Comparison of ENCODE assay signal across 29 mouse cellular contexts in genomic region chr6:29406412-29406811, GRCm38 (mm10). TPM values are rescaled to one million over a fixed set of nuclear protein-coding genes. Genes with fewer than 3 reads are reported as not detected.
DNase-seq lines count a peak whose midpoint lies in the region; ATAC-seq and TF ChIP-seq lines count a peak whose summit lies in the region.
"Had no signal": no experiment of that assay in that cellular context is flagged by ENCODE, and none has a peak within 500 bp of the region (broad histone marks: within the 10 kb centered on the region; RNA-seq: fewer than 3 reads in every experiment).

No protein-coding gene starts in this region.

- TF ChIP-seq CTCF in left cerebral cortex, adult 2 months (IDR thresholded peaks at IDR 0.05), result no peak

- H3K4me2 ChIP-seq in neural tube, embryonic 12.5 days (replicated peaks), result no peak overlapping the region
- H3K4me2 ChIP-seq in neural tube, embryonic 15.5 days, result no peak overlapping the region
- H3K4me2 ChIP-seq: embryonic facial prominence, embryonic 12.5 days; heart, embryonic 13.5 days; limb, embryonic 12.5 days; liver, embryonic 11.5 days; midbrain, embryonic 11.5 days; stomach, embryonic 15.5 days had no signal

- peaks cover 9% of the 10 kb centered on the region for H3K4me1 ChIP-seq in neural tube, embryonic 12.5 days
- H3K4me1 ChIP-seq in neural tube, embryonic 15.5 days, result peaks cover 5% of the 10 kb centered on the region; the same call in 1 of the 2 replicates
- H3K4me1 ChIP-seq: embryonic facial prominence, embryonic 12.5 days had no signal

- ATAC-seq in frontal cortex, adult (ENCODE audit: low TSS enrichment), result peak; percentile 82
- peak; percentile 65; the same call in 1 of the 2 replicates for ATAC-seq in neural tube, embryonic 12.5 days (ENCODE audit: low FRiP score, low read depth)
- ATAC-seq in neural tube, embryonic 15.5 days (ENCODE audit: low FRiP score), result peak; percentile 70; the same call in 1 of the 2 replicates
- ATAC-seq: forebrain, postnatal 0 days; inflammation-experienced regulatory T-cells, adult 6 months; liver, postnatal 0 days had no signal

- H3K9ac ChIP-seq in neural tube, embryonic 12.5 days, result no peak overlapping the region
- H3K9ac ChIP-seq in neural tube, embryonic 15.5 days (replicated peaks), result no peak overlapping the region
- H3K9ac ChIP-seq: embryonic facial prominence, embryonic 12.5 days; forebrain, postnatal 0 days; heart, embryonic 13.5 days; limb, embryonic 12.5 days; liver, postnatal 0 days; stomach, embryonic 15.5 days had no signal

- no peak overlapping the region for H3K4me3 ChIP-seq in left cerebral cortex, adult 2 months
- no peak overlapping the region for H3K4me3 ChIP-seq in neural tube, embryonic 12.5 days
- H3K4me3 ChIP-seq in neural tube, embryonic 15.5 days (replicated peaks), result no peak overlapping the region
- H3K4me3 ChIP-seq: embryonic facial prominence, embryonic 12.5 days; heart, adult 2 months; heart, embryonic 13.5 days; limb, embryonic 12.5 days; stomach, embryonic 15.5 days had no signal

- H3K27me3 ChIP-seq in neural tube, embryonic 12.5 days (replicated peaks), result 0 out of 2 replicates have a peak, but pooled peaks cover 4% of the 10 kb centered on the region
- no peaks in the 10 kb centered on the region for H3K27me3 ChIP-seq in neural tube, embryonic 15.5 days (replicated peaks)
- H3K27me3 ChIP-seq: stomach, embryonic 15.5 days had no signal

- H3K9me3 ChIP-seq in neural tube, embryonic 12.5 days, result no peaks in the 10 kb centered on the region
- no peaks in the 10 kb centered on the region for H3K9me3 ChIP-seq in neural tube, embryonic 15.5 days (replicated peaks)
- H3K9me3 ChIP-seq: embryonic facial prominence, embryonic 12.5 days; heart, embryonic 13.5 days; limb, embryonic 12.5 days; stomach, embryonic 15.5 days had no signal

- intact Hi-C loops in left cerebral cortex, adult 2 months (cut with DNase I), result no loop called here
- intact Hi-C loops in left cerebral cortex, postnatal 36 days (cut with DNase I), result no loop called here

- peaks cover 26% of the 10 kb centered on the region for H3K36me3 ChIP-seq in neural tube, embryonic 12.5 days
- H3K36me3 ChIP-seq in neural tube, embryonic 15.5 days, result peaks cover 34% of the 10 kb centered on the region

- DNase-seq in frontal cortex, postnatal 14 days (ENCODE audit: low spot score in 2 of 2), result no peak
- DNase-seq in left cerebral cortex, adult 2 months (ENCODE audit: extremely low spot score in 1 of 2, low spot score in 2 of 2), result peak in 1 of 2 experiments; percentile 32
- DNase-seq in left cerebral cortex, postnatal 36 days (ENCODE audit: low spot score in 2 of 2), result no peak
- no peak for DNase-seq in adrenal gland, postnatal 25 days
- DNase-seq: adrenal gland, adult 8-10 months; forebrain, postnatal 0 days; gastrocnemius, postnatal 36 days; heart, adult 2 months; heart, postnatal 14 days; kidney, adult 18-20 months; kidney, postnatal 4 days; liver, postnatal 0 days; lung, postnatal 14 days; thymus, adult 18-20 months; thymus, postnatal 4 days had no signal

- peak overlapping the region; percentile 40 for H3K27ac ChIP-seq in left cerebral cortex, adult 2 months
- H3K27ac ChIP-seq in neural tube, embryonic 12.5 days, result no peak overlapping the region
- H3K27ac ChIP-seq in neural tube, embryonic 15.5 days (replicated peaks), result peak overlapping the region; percentile 72
- H3K27ac ChIP-seq: embryonic facial prominence, embryonic 12.5 days; heart, adult 2 months; heart, embryonic 13.5 days; limb, embryonic 12.5 days; stomach, embryonic 15.5 days had no signal

- WGBS in neural tube, embryonic 12.5 days, result 40% methylated on average over 6 of the region's 6 CpGs
- 27% methylated on average over 6 of the region's 6 CpGs for WGBS in neural tube, embryonic 15.5 days

RNA-seq across cellular contexts. Expression of gene Ccdc136, which starts 10.3 kb away (rescaled TPM):
- 100 to 1,000 TPM; 104 to 105 TPM for total RNA-seq in left cerebral cortex, adult 2 months (2021)
- total RNA-seq in left cerebral cortex, postnatal 36 days (2021), result 10 to 100 TPM; 90.3 to 90.4 TPM
- 33.1 and 39.9 TPM in 2 replicates for polyA plus RNA-seq in neural tube, embryonic 12.5 days (2016; fragmentation: Nextera tagmentation; extraction: Ambion mirVana)
- polyA plus RNA-seq in neural tube, embryonic 15.5 days (2015; fragmentation: Nextera tagmentation; extraction: Ambion mirVana), result 49.2 and 53.6 TPM in 2 replicates
- total RNA-seq in adrenal gland, postnatal 25 days (2021), result 3.6 and 4.7 TPM in 2 replicates
- total RNA-seq: megakaryocyte progenitor cell, adult 5-6 weeks; MEL; neutrophil, adult 5-6 weeks had no signal

RNA-seq across cellular contexts. Expression of gene Opn1sw, which starts 18.1 kb away (rescaled TPM):
- total RNA-seq in left cerebral cortex, adult 2 months (2021), result under 1 TPM in 1 of 2 experiments, not detected in 1; 0.16 TPM
- total RNA-seq in left cerebral cortex, postnatal 36 days (2021), result under 1 TPM in 1 of 2 experiments, not detected in 1; 0.17 TPM
- polyA plus RNA-seq in neural tube, embryonic 12.5 days (2016; fragmentation: Nextera tagmentation; extraction: Ambion mirVana), result 0.18 and 0.24 TPM in 2 replicates
- 0.22 and 0.61 TPM in 2 replicates for polyA plus RNA-seq in neural tube, embryonic 15.5 days (2015; fragmentation: Nextera tagmentation; extraction: Ambion mirVana)
- 0.12 TPM in 1 of 2 replicates, not detected in the other for total RNA-seq in adrenal gland, postnatal 25 days (2021)
- total RNA-seq: adrenal gland, adult 8-10 months; heart, adult 2 months; heart, postnatal 14 days; megakaryocyte progenitor cell, adult 5-6 weeks; MEL; monocyte, adult 5-6 weeks; neutrophil, adult 5-6 weeks had no signal
- polyA plus RNA-seq: heart, adult 2 months had no signal

RNA-seq across cellular contexts. Expression of gene Flnc, which starts 26.6 kb away (rescaled TPM):
- total RNA-seq in left cerebral cortex, adult 2 months (2021), result 1 to 10 TPM; 1.2 to 1.7 TPM
- total RNA-seq in left cerebral cortex, postnatal 36 days (2021), result 1 to 10 TPM; 1.7 to 2.0 TPM
- polyA plus RNA-seq in neural tube, embryonic 12.5 days (2016; fragmentation: Nextera tagmentation; extraction: Ambion mirVana), result 10.1 and 11.1 TPM in 2 replicates
- polyA plus RNA-seq in neural tube, embryonic 15.5 days (2015; fragmentation: Nextera tagmentation; extraction: Ambion mirVana), result 5.2 and 5.3 TPM in 2 replicates
- total RNA-seq in adrenal gland, postnatal 25 days (2021), result 1.4 and 1.8 TPM in 2 replicates
- total RNA-seq: megakaryocyte progenitor cell, adult 5-6 weeks; monocyte, adult 5-6 weeks; neutrophil, adult 5-6 weeks had no signal
- polyA plus RNA-seq: inflammation-experienced regulatory T-cells, adult 6 months had no signal

RNA-seq across cellular contexts. Expression of gene Calu, which starts 58.5 kb away (rescaled TPM):
- 10 to 100 TPM; 59.5 to 65.2 TPM for total RNA-seq in left cerebral cortex, adult 2 months (2021)
- 10 to 100 TPM; 65.3 to 66.4 TPM for total RNA-seq in left cerebral cortex, postnatal 36 days (2021)
- polyA plus RNA-seq in neural tube, embryonic 12.5 days (2016; fragmentation: Nextera tagmentation; extraction: Ambion mirVana), result 199 and 223 TPM in 2 replicates
- polyA plus RNA-seq in neural tube, embryonic 15.5 days (2015; fragmentation: Nextera tagmentation; extraction: Ambion mirVana), result 158 and 182 TPM in 2 replicates
- total RNA-seq in adrenal gland, postnatal 25 days (2021), result 126 and 127 TPM in 2 replicates

Comparison
In these comparisons a context has a peak if more than half of its experiments do, and no peak if none do; other contexts are left out.
1. RNA of gene Ccdc136, which starts 10.3 kb away (total RNA-seq): 104 to 105 TPM in left cerebral cortex, adult 2 months and 90.3 to 90.4 TPM in left cerebral cortex, postnatal 36 days; 3.6 to 4.7 TPM in adrenal gland, postnatal 25 days; every median in the first group is over 10 times any median in the second.
2. Peak in every context shown above with its lines, with median percentiles within 50 percentile points of each other: ATAC-seq.